Mouse (Mus musculus): ENCODE measurements around the gene Tanc1.

GRCm38 (mm10) chr2:59768661-59769384 is 157.0 kb downstream of the Tanc1 start:
- TF ChIP-seq CTCF (conservative IDR thresholded peaks at IDR 0.05; ENCODE audit: low read length) (no peak), POU5F1 (IDR thresholded peaks at IDR 0.05; ENCODE audit: borderline replicate concordance, low read length) (no peak), NANOG (IDR thresholded peaks at IDR 0.05; ENCODE audit: borderline replicate concordance, low read length) (no peak)

All from E14TG2a.4 (cell line).